Mouse (Mus musculus): ENCODE data around the gene Slc26a3. TPM values are rescaled to one million over a fixed set of nuclear protein-coding genes. Genes with fewer than 3 reads are reported as not detected.

The Slc26a3 gene
- total and polyA plus RNA-seq, 3 experiments = 1.2 to 1.6 (median 1.3) TPM

DNA sequence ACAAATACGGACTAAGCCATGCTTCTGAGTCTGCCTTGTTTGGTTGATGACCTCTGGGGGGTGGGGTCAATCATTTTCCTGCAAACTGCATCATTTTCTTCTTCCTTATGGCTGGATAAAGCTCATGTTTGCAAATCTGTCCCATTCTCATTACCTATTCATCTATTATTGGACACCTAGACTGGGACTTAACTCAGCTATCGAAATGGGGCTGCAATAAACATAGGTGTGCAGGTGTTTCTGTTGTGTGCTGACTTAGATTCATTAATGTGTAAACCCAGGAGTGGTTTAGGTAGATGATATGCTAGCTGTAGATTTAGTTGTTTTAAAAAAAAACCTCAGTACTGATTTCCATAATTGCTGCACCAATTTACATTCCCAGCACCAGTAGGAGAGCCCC is 48.9 kb downstream of the Slc26a3 start:
- WGBS = 75% methylated on average over 2 of the region's 2 CpGs
- no peak for DNase-seq
- intact Hi-C loops (cut with DNase I) = no loop called here
- Histone ChIP-seq H3K27me3 (ENCODE audit: control insufficient read depth, insufficient read depth, low read length) (no peaks in the 10 kb centered on the region), H3K9ac (ENCODE audit: low read depth, low read length) (no peak overlapping the region), H3K4me3 (no peak overlapping the region), H3K79me2 (replicated peaks; ENCODE audit: control insufficient read depth, insufficient read depth, low read length) (no peaks in the 10 kb centered on the region), H3K27ac (no peak overlapping the region), H3K4me1 (ENCODE audit: control insufficient read depth, insufficient read depth, low read length) (no peaks in the 10 kb centered on the region; the same call in 1 of the 2 replicates), H3K36me3 (ENCODE audit: control insufficient read depth, insufficient read depth, low read length) (no peaks in the 10 kb centered on the region)
- TF ChIP-seq POLR2A (IDR thresholded peaks at IDR 0.05; ENCODE audit: insufficient read depth, low read depth, low read length) = no peak
- no peak for TF ChIP-seq CTCF (IDR thresholded peaks at IDR 0.05)
- no peak for TF ChIP-seq EP300 (IDR thresholded peaks at IDR 0.05; ENCODE audit: insufficient read depth, low read depth, low read length)

GRCm38 (mm10) chr12:31444131-31444546 is 53.5 kb downstream of the Slc26a3 start:
- WGBS = 2% methylated on average over 11 of the region's 11 CpGs
- intact Hi-C loops (cut with DNase I) = no loop called here
- Histone ChIP-seq H3K79me2 (replicated peaks; ENCODE audit: control insufficient read depth, insufficient read depth, low read length) (no peaks in the 10 kb centered on the region), H3K36me3 (ENCODE audit: control insufficient read depth, insufficient read depth, low read length) (no peaks in the 10 kb centered on the region), H3K27ac (no peak overlapping the region), H3K4me1 (ENCODE audit: control insufficient read depth, insufficient read depth, low read length) (no peaks in the 10 kb centered on the region; the same call in 1 of the 2 replicates), H3K4me3 (no peak overlapping the region), H3K9ac (ENCODE audit: low read depth, low read length) (no peak overlapping the region), H3K27me3 (ENCODE audit: control insufficient read depth, insufficient read depth, low read length) (no peaks in the 10 kb centered on the region)
- TF ChIP-seq EP300 (IDR thresholded peaks at IDR 0.05; ENCODE audit: insufficient read depth, low read depth, low read length) (no peak), CTCF (IDR thresholded peaks at IDR 0.05) (no peak), POLR2A (IDR thresholded peaks at IDR 0.05; ENCODE audit: insufficient read depth, low read depth, low read length) (no peak)
- peak in 1 of 2 experiments; percentile 20 for DNase-seq

- Histone ChIP-seq H3K9ac (ENCODE audit: low read depth, low read length) (no peak overlapping the region), H3K27ac (no peak overlapping the region), H3K36me3 (ENCODE audit: control insufficient read depth, insufficient read depth, low read length) (no peaks in the 10 kb centered on the region), H3K79me2 (replicated peaks; ENCODE audit: control insufficient read depth, insufficient read depth, low read length) (no peaks in the 10 kb centered on the region), H3K4me1 (ENCODE audit: control insufficient read depth, insufficient read depth, low read length) (no peaks in the 10 kb centered on the region; the same call in 1 of the 2 replicates), H3K27me3 (ENCODE audit: control insufficient read depth, insufficient read depth, low read length) (no peaks in the 10 kb centered on the region), H3K4me3 (no peak overlapping the region)
- WGBS = 42% methylated on average over 6 of the region's 6 CpGs
- intact Hi-C loops (cut with DNase I) = no loop called here
- no peak for DNase-seq
- TF ChIP-seq CTCF (IDR thresholded peaks at IDR 0.05) (no peak), EP300 (IDR thresholded peaks at IDR 0.05; ENCODE audit: insufficient read depth, low read depth, low read length) (no peak), POLR2A (IDR thresholded peaks at IDR 0.05; ENCODE audit: insufficient read depth, low read depth, low read length) (no peak)
Measured at GRCm38 (mm10) chr12:31444827-31445226, 54.2 kb downstream of the Slc26a3 start.

DNA sequence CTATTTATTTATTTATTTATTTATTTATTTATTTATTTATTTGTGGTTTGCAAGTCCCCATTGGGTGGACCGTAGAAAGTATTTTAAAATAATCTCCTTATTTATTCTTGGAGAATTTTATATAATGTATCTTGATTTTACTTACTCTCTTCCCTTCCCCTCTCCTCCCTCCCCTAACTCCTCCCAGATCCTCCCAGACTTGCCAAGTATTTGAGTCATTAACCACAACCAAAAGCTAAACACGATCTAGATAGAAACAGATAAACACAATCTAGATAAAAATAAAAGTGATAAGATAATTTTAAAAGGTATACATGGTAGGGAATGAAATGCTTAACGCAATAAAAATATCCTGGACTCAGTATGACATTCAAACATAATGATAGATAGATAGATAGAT is 58.7 kb downstream of the Slc26a3 start:
- WGBS = 70% methylated on average over 3 of the region's 3 CpGs
- no peaks in the 10 kb centered on the region for H3K27me3 ChIP-seq (ENCODE audit: control insufficient read depth, insufficient read depth, low read length)
- H3K79me2 ChIP-seq (replicated peaks; ENCODE audit: control insufficient read depth, insufficient read depth, low read length) = no peaks in the 10 kb centered on the region
- no peak overlapping the region for H3K27ac ChIP-seq
- no peak for DNase-seq
- TF ChIP-seq POLR2A (IDR thresholded peaks at IDR 0.05; ENCODE audit: insufficient read depth, low read depth, low read length) (no peak), CTCF (IDR thresholded peaks at IDR 0.05) (no peak), EP300 (IDR thresholded peaks at IDR 0.05; ENCODE audit: insufficient read depth, low read depth, low read length) (no peak)
- H3K9ac ChIP-seq (ENCODE audit: low read depth, low read length) = no peak overlapping the region
- intact Hi-C loops (cut with DNase I) = no loop called here
- no peaks in the 10 kb centered on the region for H3K36me3 ChIP-seq (ENCODE audit: control insufficient read depth, insufficient read depth, low read length)
- H3K4me3 ChIP-seq = no peak overlapping the region
- H3K4me1 ChIP-seq (ENCODE audit: control insufficient read depth, insufficient read depth, low read length) = no peaks in the 10 kb centered on the region

- Histone ChIP-seq H3K27me3 (ENCODE audit: control insufficient read depth, insufficient read depth, low read length) (no peaks in the 10 kb centered on the region), H3K79me2 (replicated peaks; ENCODE audit: control insufficient read depth, insufficient read depth, low read length) (no peaks in the 10 kb centered on the region), H3K9ac (ENCODE audit: low read depth, low read length) (no peak overlapping the region), H3K36me3 (ENCODE audit: control insufficient read depth, insufficient read depth, low read length) (no peaks in the 10 kb centered on the region), H3K4me1 (ENCODE audit: control insufficient read depth, insufficient read depth, low read length) (no peaks in the 10 kb centered on the region), H3K4me3 (no peak overlapping the region), H3K27ac (no peak overlapping the region)
- 79% methylated on average over 9 of the region's 9 CpGs for WGBS
- DNase-seq = no peak
- intact Hi-C loops (cut with DNase I) = no loop called here
- TF ChIP-seq EP300 (IDR thresholded peaks at IDR 0.05; ENCODE audit: insufficient read depth, low read depth, low read length) (no peak), CTCF (IDR thresholded peaks at IDR 0.05) (no peak), POLR2A (IDR thresholded peaks at IDR 0.05; ENCODE audit: insufficient read depth, low read depth, low read length) (no peak)
Measured at GRCm38 (mm10) chr12:31456271-31456670, 65.6 kb downstream of the Slc26a3 start.

DNA sequence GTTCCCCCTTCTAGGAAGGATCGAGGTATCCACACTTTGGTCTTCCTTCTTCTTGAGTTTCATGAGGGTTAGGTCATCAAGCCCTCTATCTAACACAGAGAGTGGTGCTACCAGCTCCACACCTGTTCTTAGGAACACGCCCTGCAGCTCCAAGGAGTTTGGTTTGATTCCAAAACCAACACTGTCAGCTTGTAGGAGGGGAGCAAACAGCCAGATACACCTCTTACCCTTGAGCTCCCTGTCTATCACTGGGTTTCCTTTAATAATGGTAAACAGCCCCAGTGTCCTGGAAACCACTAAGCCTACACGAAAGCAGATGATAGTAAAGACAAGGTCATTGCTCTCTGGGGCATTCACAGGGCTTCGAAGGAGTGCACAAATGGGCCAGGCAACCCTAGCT is 67.8 kb downstream of the Slc26a3 start:
- Histone ChIP-seq H3K27ac (no peak overlapping the region), H3K4me3 (no peak overlapping the region), H3K4me1 (ENCODE audit: control insufficient read depth, insufficient read depth, low read length) (no peaks in the 10 kb centered on the region), H3K79me2 (replicated peaks; ENCODE audit: control insufficient read depth, insufficient read depth, low read length) (no peaks in the 10 kb centered on the region), H3K9ac (ENCODE audit: low read depth, low read length) (no peak overlapping the region), H3K36me3 (ENCODE audit: control insufficient read depth, insufficient read depth, low read length) (no peaks in the 10 kb centered on the region), H3K27me3 (ENCODE audit: control insufficient read depth, insufficient read depth, low read length) (no peaks in the 10 kb centered on the region)
- no peak for TF ChIP-seq CTCF (IDR thresholded peaks at IDR 0.05)
- no peak for TF ChIP-seq POLR2A (IDR thresholded peaks at IDR 0.05; ENCODE audit: insufficient read depth, low read depth, low read length)
- TF ChIP-seq EP300 (IDR thresholded peaks at IDR 0.05; ENCODE audit: insufficient read depth, low read depth, low read length) = no peak
- DNase-seq = no peak
- intact Hi-C loops (cut with DNase I) = no loop called here
- WGBS = 48% methylated on average over 4 of the region's 4 CpGs
